Mouse (Mus musculus) G1E-ER4 (cell line): Measurements from ENCODE around the gene Zfp629. TPM values are rescaled to one million over a fixed set of nuclear protein-coding genes. Genes with fewer than 3 reads are reported as not detected.

Experiments
- GATA1 ChIP-seq: IDR thresholded peaks from one replicate; pipeline ENCODE4 v1.8.0; 2012; ENCODE audit warnings: low read length, inconsistent platforms
- polyA plus RNA-seq: library from polyadenylated mRNA; stranded (reverse); fragments of >175 nt; gene quantifications from 2 replicates; pipeline ENCODE4 v1.2.3, GENCODE M21; 2012

The Zfp629 gene
- polyA plus RNA-seq, 1 experiment = 21.6 TPM

DNA sequence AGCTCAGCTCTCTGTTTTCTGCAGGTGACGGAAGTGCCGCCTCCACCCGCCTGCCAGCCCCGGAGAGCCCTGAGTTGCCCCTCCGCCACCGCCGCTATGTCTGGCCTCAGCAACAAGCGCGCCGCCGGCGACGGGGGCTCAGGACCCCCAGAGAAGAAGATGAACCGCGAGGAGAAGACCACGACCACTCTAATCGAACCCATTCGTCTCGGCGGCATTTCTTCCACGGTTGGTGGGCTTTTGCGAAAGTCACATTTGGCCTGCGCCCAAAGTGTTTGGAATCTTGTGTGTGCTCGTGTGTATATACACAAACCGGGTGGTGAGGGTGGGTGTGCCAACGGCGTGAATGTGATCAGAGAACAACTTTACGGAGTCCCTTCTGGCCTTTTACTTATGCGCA lies 26.7 kb downstream of the Zfp629 start:
- TF ChIP-seq GATA1 = no peak

GRCm38 (mm10) chr7:127588011-127588871 lies 27.4 kb downstream of the Zfp629 start, which contains the start of the genes Ccdc189 and Rnf40:
Gene Ccdc189, minus strand, starts transcription at chr7:127588595.
Gene Rnf40, plus strand, starts transcription at chr7:127588767.
- no peak for TF ChIP-seq GATA1

- no peak for TF ChIP-seq GATA1
These were observed 28.4 kb downstream of the Zfp629 start for GRCm38 (mm10) chr7:127587196-127587595.

DNA sequence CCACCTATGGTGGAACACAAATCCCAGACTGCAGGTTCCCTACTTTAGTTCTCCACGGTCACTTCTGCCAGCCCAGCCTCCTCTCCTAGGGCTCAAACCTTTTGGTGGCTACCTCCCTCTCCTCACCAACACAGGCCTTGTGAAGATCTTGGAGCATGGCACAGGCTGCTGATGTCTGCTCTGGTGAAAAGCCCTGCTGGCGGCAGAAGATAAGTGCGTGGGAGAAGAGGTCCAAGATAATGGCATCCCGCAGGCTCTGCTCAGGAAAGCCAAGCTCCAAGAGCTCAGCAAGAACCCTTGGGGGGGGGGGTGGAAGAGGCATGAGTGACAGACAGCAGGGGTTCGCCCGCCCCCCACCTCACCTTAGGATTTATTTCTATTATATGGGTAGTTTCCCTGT lies 29.4 kb downstream of the Zfp629 start:
- no peak for TF ChIP-seq GATA1

DNA sequence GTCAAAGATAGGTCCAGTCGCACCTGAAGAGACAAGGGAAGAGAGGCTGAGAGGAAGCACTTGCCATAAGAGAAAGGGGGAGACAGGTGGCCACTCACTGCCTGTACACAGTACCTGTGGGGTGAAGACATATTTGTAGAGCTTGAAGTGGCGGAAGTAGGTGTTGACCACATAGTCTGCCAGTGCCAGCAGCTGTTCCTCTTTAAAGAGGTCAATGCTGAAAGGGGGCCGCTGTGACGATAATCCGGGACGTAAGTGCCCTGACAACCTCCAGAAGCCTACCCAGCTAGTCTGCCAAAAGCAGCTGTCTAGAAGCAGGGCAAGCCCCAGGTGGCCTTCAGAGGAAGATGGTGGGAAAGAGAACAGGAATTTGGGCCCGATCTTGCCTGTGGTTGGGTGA lies 30.6 kb downstream of the Zfp629 start:
- no peak for TF ChIP-seq GATA1

- no peak for TF ChIP-seq GATA1
These were observed 32.3 kb downstream of the Zfp629 start for GRCm38 (mm10) chr7:127583260-127583659.

DNA sequence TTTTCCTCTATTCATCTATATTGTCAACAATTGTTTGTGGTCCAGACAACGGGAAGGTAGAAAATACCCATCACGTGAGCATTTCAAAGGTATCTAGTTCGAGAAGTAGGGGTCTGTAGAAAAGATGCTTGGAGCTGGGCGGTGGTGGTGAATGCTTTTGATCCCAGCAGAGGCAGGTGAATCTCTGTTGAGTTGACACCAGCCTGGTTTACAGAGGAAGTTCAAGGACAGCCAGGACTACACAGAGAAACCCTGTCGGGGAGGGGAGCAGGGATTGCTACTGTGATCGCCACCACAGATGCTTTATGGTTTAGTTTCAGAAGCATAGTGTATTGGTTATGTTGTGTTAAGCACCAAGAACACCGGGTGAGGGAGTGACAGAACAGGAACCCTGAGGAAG lies 41.5 kb downstream of the Zfp629 start:
- no peak for TF ChIP-seq GATA1

DNA sequence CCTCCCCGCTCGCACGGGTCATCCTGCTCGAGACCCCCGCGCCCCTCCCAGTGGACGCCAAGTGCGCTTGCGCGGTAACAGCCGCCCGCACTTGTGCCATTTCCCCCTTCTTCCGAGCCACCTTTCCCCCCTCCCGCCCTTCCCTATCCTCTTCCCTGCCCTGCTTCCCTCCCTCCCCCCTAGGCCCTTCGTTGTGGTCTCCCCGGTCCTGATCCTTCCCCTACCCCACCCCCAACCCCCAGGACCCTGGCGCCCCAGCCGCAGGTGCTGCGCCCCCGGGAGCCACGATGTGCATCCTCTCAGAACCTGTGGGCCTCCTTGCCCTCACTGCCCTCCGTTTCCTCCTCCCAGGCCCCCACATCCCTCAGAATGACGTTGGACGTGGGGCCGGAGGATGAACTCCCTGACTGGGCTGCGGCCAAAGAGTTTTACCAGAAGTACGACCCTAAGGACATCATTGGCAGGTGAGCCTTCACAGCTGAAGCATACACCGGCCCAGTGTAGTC lies 42.0 kb downstream of the Zfp629 start:
- no peak for TF ChIP-seq GATA1

DNA sequence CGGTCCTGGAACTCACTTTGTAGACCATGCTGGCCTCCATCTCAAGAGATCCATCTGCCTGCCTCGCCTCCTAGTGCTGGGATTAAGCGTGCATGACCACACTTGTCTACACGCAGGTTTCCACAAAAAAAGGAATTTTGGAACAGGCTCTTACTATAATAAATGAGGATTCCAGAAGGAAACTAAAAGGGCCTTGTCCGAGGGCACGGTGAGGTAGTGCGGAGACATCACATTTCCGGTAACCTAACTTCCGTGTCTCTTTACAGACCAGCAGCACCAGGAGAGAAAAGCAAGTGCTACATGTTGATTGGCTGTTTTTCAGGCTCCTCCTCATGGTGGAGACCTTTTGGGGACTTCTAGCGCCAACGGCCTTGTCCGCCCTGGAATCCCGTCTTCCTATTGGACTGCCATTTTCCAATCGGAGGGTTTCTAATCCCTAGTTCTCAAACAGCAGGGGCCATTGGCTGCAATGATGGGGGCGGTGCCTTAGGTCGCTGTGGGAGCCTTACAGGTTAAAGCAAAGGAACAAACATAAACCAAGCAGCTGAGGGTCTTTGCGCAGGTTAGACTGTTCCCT lies 42.6 kb downstream of the Zfp629 start, which contains the start of gene Phkg2:
Gene Phkg2 (plus strand): TSS at position 446 of the 577 bp plus-strand sequence.
- TF ChIP-seq GATA1 = no peak

- TF ChIP-seq GATA1 = no peak
These were observed 51.0 kb downstream of the Zfp629 start for GRCm38 (mm10) chr7:127564381-127565150.

GRCm38 (mm10) chr7:127561340-127561858 lies 54.2 kb downstream of the Zfp629 start, which contains the start of gene Tmem265:
Gene Tmem265, plus strand, starts transcription at chr7:127561390.
- TF ChIP-seq GATA1 = no peak

- TF ChIP-seq GATA1 = no peak
These were observed 55.0 kb downstream of the Zfp629 start for GRCm38 (mm10) chr7:127560580-127560979.

Other genes with a start within 250 kb of the Zfp629 start
- 4.3 TPM in 2 replicates for gene Zfp747, start 239.7 kb downstream of the Zfp629 start, polyA plus RNA-seq
- gene 9130019O22Rik, start 228.6 kb downstream of the Zfp629 start, polyA plus RNA-seq = 1.1 and 1.4 TPM in 2 replicates
- gene E430018J23Rik, start 222.2 kb downstream of the Zfp629 start, polyA plus RNA-seq = 7.2 and 9.7 TPM in 2 replicates
- 0.25 and 0.35 TPM in 2 replicates for gene Zfp764, start 209.0 kb downstream of the Zfp629 start, polyA plus RNA-seq
- gene Zfp688, start 193.7 kb downstream of the Zfp629 start, polyA plus RNA-seq = 12.7 and 18.3 TPM in 2 replicates
- 15.2 and 16.3 TPM in 2 replicates for gene Zfp689, start 166.6 kb downstream of the Zfp629 start, polyA plus RNA-seq
- 62.8 and 67.0 TPM in 2 replicates for gene Prr14, start 156.2 kb downstream of the Zfp629 start, polyA plus RNA-seq
- gene Fbrs, start 136.6 kb downstream of the Zfp629 start, polyA plus RNA-seq = 545 and 623 TPM in 2 replicates
- gene Srcap, start 103.8 kb downstream of the Zfp629 start, polyA plus RNA-seq = 43.4 and 44.6 TPM in 2 replicates
- gene Gm42715, start 96.2 kb downstream of the Zfp629 start, polyA plus RNA-seq = 20.8 and 23.3 TPM in 2 replicates
- gene Tmem265, start 54.4 kb downstream of the Zfp629 start, polyA plus RNA-seq = 0.48 and 1.3 TPM in 2 replicates
- 22.2 and 39.6 TPM in 2 replicates for gene Phkg2, start 42.5 kb downstream of the Zfp629 start, polyA plus RNA-seq
- 2.5 and 2.8 TPM in 2 replicates for gene Ccdc189, start 27.2 kb downstream of the Zfp629 start, polyA plus RNA-seq
- gene Rnf40, start 27.0 kb downstream of the Zfp629 start, polyA plus RNA-seq = 49.0 and 49.7 TPM in 2 replicates
- gene Bcl7c, start 93.1 kb upstream of the Zfp629 start, polyA plus RNA-seq = 375 and 505 TPM in 2 replicates
- 2.8 and 3.7 TPM in 2 replicates for gene Ctf1, start 96.9 kb upstream of the Zfp629 start, polyA plus RNA-seq
- gene Ctf2, start 116.4 kb upstream of the Zfp629 start, polyA plus RNA-seq = not detected in 2 replicates
- 76.2 and 91.2 TPM in 2 replicates for gene Fbxl19, start 128.7 kb upstream of the Zfp629 start, polyA plus RNA-seq
- 32.0 and 33.6 TPM in 2 replicates for gene Orai3, start 154.0 kb upstream of the Zfp629 start, polyA plus RNA-seq
- 99.0 and 114 TPM in 2 replicates for gene Setd1a, start 160.9 kb upstream of the Zfp629 start, polyA plus RNA-seq
- 2.5 and 4.3 TPM in 2 replicates for gene Gm49388, start 169.8 kb upstream of the Zfp629 start, polyA plus RNA-seq
- 12.7 and 27.1 TPM in 2 replicates for gene Hsd3b7, start 184.8 kb upstream of the Zfp629 start, polyA plus RNA-seq
- 85.1 and 93.9 TPM in 2 replicates for gene Stx4a, start 208.5 kb upstream of the Zfp629 start, polyA plus RNA-seq
- gene Stx1b, start 208.8 kb upstream of the Zfp629 start, polyA plus RNA-seq = 0.06 and 0.10 TPM in 2 replicates